Mouse (Mus musculus) bone marrow macrophage, adult 2 months (primary cell): Measurements from ENCODE around the gene Zfp771. TPM values are rescaled to one million over a fixed set of nuclear protein-coding genes. Genes with fewer than 3 reads are reported as not detected.

Experiments used
- H3K27ac ChIP-seq: 2 replicates; pipeline ENCODE4 v1.5.1; 2012; ENCODE audit warnings: low read depth, low read length; ENCODE audit not compliant: insufficient read depth
- H3K4me1 ChIP-seq: 2 replicates; pipeline ENCODE4 v1.6.1; 2012; ENCODE audit warnings: low read length; ENCODE audit not compliant: control insufficient read depth, insufficient read depth
- H3K4me3 ChIP-seq: 2 replicates; pipeline ENCODE4 v1.5.1; 2012; ENCODE audit warnings: mild to moderate bottlenecking, low read length, moderate library complexity; ENCODE audit not compliant: insufficient read depth
- CTCF ChIP-seq: IDR thresholded peaks from 2 replicates; pipeline ENCODE4 v1.5.1; 2012; ENCODE audit warnings: low read depth, mild to moderate bottlenecking, low read length, moderate library complexity
- POLR2A ChIP-seq: IDR thresholded peaks from 2 replicates; pipeline ENCODE4 v1.6.1; 2012; ENCODE audit warnings: mild to moderate bottlenecking, low read depth, low read length, borderline replicate concordance
- polyA plus RNA-seq: library from polyadenylated mRNA; stranded (reverse); fragments of >200 nt; gene quantifications from 2 replicates; pipeline ENCODE4 v1.2.4, GENCODE M21; 2012; ENCODE audit not compliant: missing spikeins, insufficient read depth, insufficient read length

Zfp771 gene
- polyA plus RNA-seq, 1 experiment = 10.9 TPM

GRCm38 (mm10) chr7:127278311-127278710 is 34.2 kb downstream of the Zfp771 start:
- Histone ChIP-seq H3K4me1 (peaks cover 5% of the 10 kb centered on the region), H3K4me3 (no peak overlapping the region), H3K27ac (no peak overlapping the region)
- TF ChIP-seq POLR2A (no peak), CTCF (peak; percentile 56)

- TF ChIP-seq CTCF (no peak), POLR2A (no peak)
- H3K4me3 ChIP-seq = no peak overlapping the region
- peaks cover 3% of the 10 kb centered on the region for H3K4me1 ChIP-seq
- no peak overlapping the region for H3K27ac ChIP-seq
Measured at GRCm38 (mm10) chr7:127280092-127280491, 36.0 kb downstream of the Zfp771 start.

- Histone ChIP-seq H3K4me3 (no peak overlapping the region), H3K4me1 (peaks cover 3% of the 10 kb centered on the region), H3K27ac (no peak overlapping the region)
- TF ChIP-seq POLR2A (no peak), CTCF (no peak)
Measured at GRCm38 (mm10) chr7:127281114-127281513, 37.0 kb downstream of the Zfp771 start.

GRCm38 (mm10) chr7:127282190-127282589 is 38.1 kb downstream of the Zfp771 start:
- Histone ChIP-seq H3K27ac (no peak overlapping the region), H3K4me1 (peaks cover 3% of the 10 kb centered on the region), H3K4me3 (no peak overlapping the region)
- TF ChIP-seq CTCF (no peak), POLR2A (no peak)

- no peak for TF ChIP-seq POLR2A
- TF ChIP-seq CTCF = no peak
Measured at GRCm38 (mm10) chr7:127285154-127285553, 41.1 kb downstream of the Zfp771 start.

GRCm38 (mm10) chr7:127287940-127288339 is 43.9 kb downstream of the Zfp771 start:
- no peak for TF ChIP-seq CTCF
- TF ChIP-seq POLR2A = no peak
- no peak overlapping the region for H3K4me3 ChIP-seq
- peaks cover 41% of the 10 kb centered on the region for H3K4me1 ChIP-seq
- no peak overlapping the region for H3K27ac ChIP-seq

More at GRCm38 (mm10) chr7:127285154-127285553, 41.1 kb downstream of the Zfp771 start:
- Histone ChIP-seq H3K4me1 (peaks cover 25% of the 10 kb centered on the region), H3K27ac (no peak overlapping the region), H3K4me3 (no peak overlapping the region)

GRCm38 (mm10) chr7:127289306-127289705 is 45.2 kb downstream of the Zfp771 start:
- Histone ChIP-seq H3K4me3 (no peak overlapping the region), H3K4me1 (peaks cover 44% of the 10 kb centered on the region), H3K27ac (peak overlapping the region; percentile 51)
- TF ChIP-seq CTCF = no peak
- no peak for TF ChIP-seq POLR2A

- peak overlapping the region; percentile 60 for H3K27ac ChIP-seq
- H3K4me3 ChIP-seq = 0 out of 2 replicates have a peak overlapping the region, but pooled peaks have one; percentile 12
- H3K4me1 ChIP-seq = peaks cover 42% of the 10 kb centered on the region
- TF ChIP-seq CTCF (no peak), POLR2A (no peak)
Measured at GRCm38 (mm10) chr7:127290142-127290541, 46.1 kb downstream of the Zfp771 start.

- no peak for TF ChIP-seq POLR2A
- no peak for TF ChIP-seq CTCF
- peak within 1 kb of the TSS; percentile 12 for H3K4me3 ChIP-seq
- H3K4me1 ChIP-seq = peaks cover 28% of the 10 kb centered on the region
- peak within 1 kb of the TSS; percentile 4 for H3K27ac ChIP-seq
Measured at GRCm38 (mm10) chr7:127296098-127296497, 52.0 kb downstream of the Zfp771 start, which contains the start of gene Itgal. Itgal (plus strand) TSS chr7:127296260.

- no peak overlapping the region for H3K4me3 ChIP-seq
- H3K27ac ChIP-seq = no peak overlapping the region
- peaks cover 22% of the 10 kb centered on the region for H3K4me1 ChIP-seq
- TF ChIP-seq POLR2A = no peak
Measured at GRCm38 (mm10) chr7:127296786-127297555, 52.9 kb downstream of the Zfp771 start.

GRCm38 (mm10) chr7:127297586-127298193 is 53.6 kb downstream of the Zfp771 start:
- Histone ChIP-seq H3K4me1 (peaks cover 22% of the 10 kb centered on the region), H3K27ac (no peak overlapping the region), H3K4me3 (no peak overlapping the region)
- TF ChIP-seq CTCF = no peak
- no peak for TF ChIP-seq POLR2A

Other genes starting within 250 kb of the Zfp771 start
- 95.9 and 96.2 TPM in 2 replicates for gene Mvp, start 229.7 kb upstream of the Zfp771 start, polyA plus RNA-seq
- gene Pagr1b, start 227.8 kb upstream of the Zfp771 start, polyA plus RNA-seq = 9.2 and 17.6 TPM in 2 replicates
- 20.3 and 22.2 TPM in 2 replicates for gene Pagr1a, start 226.9 kb upstream of the Zfp771 start, polyA plus RNA-seq
- gene Gm42742, start 223.2 kb upstream of the Zfp771 start, polyA plus RNA-seq = 31.3 and 44.3 TPM in 2 replicates
- 2.8 TPM in 1 of 2 replicates, not detected in the other for gene Prrt2, start 223.1 kb upstream of the Zfp771 start, polyA plus RNA-seq
- 161 and 164 TPM in 2 replicates for gene Maz, start 217.2 kb upstream of the Zfp771 start, polyA plus RNA-seq
- 40.8 and 48.5 TPM in 2 replicates for gene Kif22, start 201.8 kb upstream of the Zfp771 start, polyA plus RNA-seq
- not detected in 2 replicates for gene Zg16, start 156.9 kb upstream of the Zfp771 start, polyA plus RNA-seq
- gene AI467606, start 152.9 kb upstream of the Zfp771 start, polyA plus RNA-seq = 41.2 and 41.4 TPM in 2 replicates
- 0.71 TPM in 1 of 2 replicates, not detected in the other for gene Qprt, start 122.0 kb upstream of the Zfp771 start, polyA plus RNA-seq
- gene Spn, start 106.5 kb upstream of the Zfp771 start, polyA plus RNA-seq = 34.5 and 36.3 TPM in 2 replicates
- 58.0 and 58.5 TPM in 2 replicates for gene Cd2bp2, start 48.2 kb upstream of the Zfp771 start, polyA plus RNA-seq
- 67.2 and 71.7 TPM in 2 replicates for gene Tbc1d10b, start 35.8 kb upstream of the Zfp771 start, polyA plus RNA-seq
- gene Mylpf, start 35.4 kb upstream of the Zfp771 start, polyA plus RNA-seq = 3.9 and 6.9 TPM in 2 replicates
- 6.5 and 6.8 TPM in 2 replicates for gene Zfp553, start 11.2 kb upstream of the Zfp771 start, polyA plus RNA-seq
- 2.9 and 5.8 TPM in 2 replicates for gene Sept1, start 11.1 kb upstream of the Zfp771 start, polyA plus RNA-seq
- 25.6 and 27.3 TPM in 2 replicates for gene Dctpp1, start 16.4 kb downstream of the Zfp771 start, polyA plus RNA-seq
- gene Sephs2, start 29.8 kb downstream of the Zfp771 start, polyA plus RNA-seq = 72.2 and 77.0 TPM in 2 replicates
- 42.3 and 49.7 TPM in 2 replicates for gene Itgal, start 52.0 kb downstream of the Zfp771 start, polyA plus RNA-seq
- gene Zfp768, start 101.3 kb downstream of the Zfp771 start, polyA plus RNA-seq = 14.9 and 16.2 TPM in 2 replicates
- gene Zfp747, start 131.8 kb downstream of the Zfp771 start, polyA plus RNA-seq = 6.3 and 6.8 TPM in 2 replicates
- 2.8 and 2.9 TPM in 2 replicates for gene 9130019O22Rik, start 142.9 kb downstream of the Zfp771 start, polyA plus RNA-seq
- 3.4 and 3.9 TPM in 2 replicates for gene E430018J23Rik, start 149.4 kb downstream of the Zfp771 start, polyA plus RNA-seq
- 6.1 and 8.5 TPM in 2 replicates for gene Zfp764, start 162.5 kb downstream of the Zfp771 start, polyA plus RNA-seq
- 17.7 and 20.0 TPM in 2 replicates for gene Zfp688, start 177.8 kb downstream of the Zfp771 start, polyA plus RNA-seq
- 1.4 and 1.7 TPM in 2 replicates for gene Zfp689, start 204.9 kb downstream of the Zfp771 start, polyA plus RNA-seq
- gene Prr14, start 215.3 kb downstream of the Zfp771 start, polyA plus RNA-seq = 67.4 and 69.0 TPM in 2 replicates
- gene Fbrs, start 234.9 kb downstream of the Zfp771 start, polyA plus RNA-seq = 134 and 147 TPM in 2 replicates